Mouse (Mus musculus): ENCODE measurements at regions not wholly inside any gene's neighbourhood (a gene's known extent, or its start where the extent isn't known, plus 50 kb on each side); places are given as distances from the start of the nearest gene placed in this dataset.

GRCm38 (mm10) chr13:16100253-16100652 lies 88.6 kb downstream of the Inhba start:
- DNase-seq: no peak

- no peak for DNase-seq
Observed at GRCm38 (mm10) chr13:16114837-16115236, 103.2 kb downstream of the Inhba start.

- no peak for DNase-seq
Observed at GRCm38 (mm10) chr13:16146686-16147085, 135.0 kb downstream of the Inhba start.

- DNase-seq: no peak
Observed at GRCm38 (mm10) chr13:16154926-16155325, 143.3 kb downstream of the Inhba start.

GRCm38 (mm10) chr13:16165204-16165894 lies 153.7 kb downstream of the Inhba start:
- DNase-seq: no peak

GRCm38 (mm10) chr13:16196692-16197091 lies 185.0 kb downstream of the Inhba start:
- DNase-seq: no peak

- no peak for DNase-seq
Observed at GRCm38 (mm10) chr13:16200046-16200445, 188.4 kb downstream of the Inhba start.

- no peak for DNase-seq
Observed at GRCm38 (mm10) chr13:16203147-16203546, 191.5 kb downstream of the Inhba start.

- no peak for DNase-seq
Observed at GRCm38 (mm10) chr13:16204097-16204496, 192.4 kb downstream of the Inhba start.

GRCm38 (mm10) chr13:16211482-16211881 lies 199.8 kb downstream of the Inhba start:
- no peak for DNase-seq

GRCm38 (mm10) chr13:16219877-16220276 lies 208.2 kb downstream of the Inhba start:
- DNase-seq: no peak

GRCm38 (mm10) chr13:16222942-16223600 lies 211.4 kb downstream of the Inhba start:
- no peak for DNase-seq

- no peak for DNase-seq
Observed at GRCm38 (mm10) chr13:16261145-16261544, 249.5 kb downstream of the Inhba start.

GRCm38 (mm10) chr13:16279974-16280373 lies 268.3 kb downstream of the Inhba start:
- DNase-seq: no peak

GRCm38 (mm10) chr13:16280742-16281141 lies 269.1 kb downstream of the Inhba start:
- no peak for DNase-seq

GRCm38 (mm10) chr13:16281777-16282176 lies 270.1 kb downstream of the Inhba start:
- DNase-seq: no peak

- no peak for DNase-seq
Observed at GRCm38 (mm10) chr13:16282230-16282629, 270.6 kb downstream of the Inhba start.

- DNase-seq: no peak
Observed at GRCm38 (mm10) chr13:16283336-16283735, 271.7 kb downstream of the Inhba start.

- DNase-seq: no peak
Observed at GRCm38 (mm10) chr13:16289633-16290032, 278.0 kb downstream of the Inhba start.

GRCm38 (mm10) chr13:16290784-16291183 lies 279.1 kb downstream of the Inhba start:
- DNase-seq: peak; percentile 46

- no peak for DNase-seq
Observed at GRCm38 (mm10) chr13:16291661-16292291, 280.1 kb downstream of the Inhba start.

GRCm38 (mm10) chr13:16299756-16300155 lies 288.1 kb downstream of the Inhba start:
- no peak for DNase-seq

- DNase-seq: no peak
Observed at GRCm38 (mm10) chr13:16314669-16315068, 303.0 kb downstream of the Inhba start.

- peak; percentile 61 for DNase-seq
Observed at GRCm38 (mm10) chr13:16315689-16316088, 304.0 kb downstream of the Inhba start.

Measured in adrenal gland, adult 8-10 months (tissue).